Mouse (Mus musculus) liver, adult (tissue): Measurements from ENCODE around the gene Gm10061.
"Not testable (repeated sequence)": the region's sequence is repeated elsewhere in the genome, so short reads cannot be mapped to it uniquely, and the experiment has no call there.

Experiments used
- GATA4 ChIP-seq: IDR thresholded peaks from 2 replicates; pipeline ENCODE4 v1.6.1; 2014; ENCODE audit warnings: mild to moderate bottlenecking, low read length; ENCODE audit not compliant: insufficient replicate concordance

Gm10061 gene

DNA sequence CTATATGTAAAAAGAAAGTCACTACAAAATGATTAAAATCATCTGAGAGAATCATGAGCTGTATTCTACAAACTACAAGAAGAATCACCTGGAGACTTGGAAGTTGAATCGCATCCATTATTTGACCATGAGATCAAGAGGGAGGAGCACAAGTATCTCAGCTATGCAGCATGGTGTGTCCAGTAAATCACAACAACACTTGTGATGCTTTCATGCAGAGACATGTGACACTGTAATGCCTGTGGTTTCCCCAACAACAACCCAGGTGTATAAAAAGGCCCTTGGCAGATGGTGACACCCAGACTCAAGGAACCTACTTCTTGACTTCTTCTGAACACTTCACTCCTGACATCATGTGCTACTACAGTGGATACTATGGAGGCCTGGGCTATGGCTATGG lies at the start of gene Gm10061:
Gene Gm10061, plus strand, starts transcription at position 301 of the 400 bp plus-strand sequence.
- no peak for TF ChIP-seq GATA4

DNA sequence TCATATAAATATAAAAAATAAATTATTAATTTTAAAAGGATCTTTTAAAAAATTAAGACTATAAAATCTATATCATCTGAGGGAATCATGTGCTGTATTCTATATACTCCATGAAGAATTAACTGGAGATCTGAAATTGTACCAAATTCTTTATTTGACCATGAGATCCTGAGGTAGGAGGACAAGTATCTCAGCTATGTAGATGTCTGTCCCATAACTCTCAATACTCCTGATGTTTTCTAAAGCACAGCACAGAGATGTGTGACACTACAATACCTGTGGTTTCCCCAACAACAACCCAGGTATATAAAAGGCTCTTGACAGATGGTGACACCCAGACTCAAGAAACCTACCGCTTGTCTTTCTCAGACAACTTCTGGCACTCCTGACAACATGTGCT lies 10.3 kb upstream of the Gm10061 start, which contains the start of gene Gm6358:
Gene Gm6358, plus strand, starts transcription at position 301 of the 400 bp plus-strand sequence.
- no peak for TF ChIP-seq GATA4

DNA sequence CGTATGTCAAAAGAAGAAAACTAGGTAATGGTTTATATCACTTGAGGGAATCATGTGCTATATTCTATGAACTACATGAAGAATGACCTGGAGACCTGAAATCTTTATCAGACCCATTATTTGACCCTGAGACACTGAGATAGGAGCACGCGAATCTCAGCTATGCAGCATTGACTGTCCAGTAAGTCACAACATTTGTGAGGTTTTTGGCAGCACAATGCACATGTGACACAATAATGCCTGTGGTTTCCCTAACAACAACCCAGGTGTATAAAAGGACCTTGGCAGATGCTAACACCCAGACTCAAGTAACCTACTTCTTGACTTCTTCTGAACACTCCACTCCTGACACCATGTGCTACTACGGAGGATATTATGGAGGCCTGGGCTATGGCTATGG lies 6.8 kb downstream of the Gm10061 start, which contains the start of gene Gm9789:
Gene Gm9789, plus strand, starts transcription at position 301 of the 400 bp plus-strand sequence.
- TF ChIP-seq GATA4 = no peak

DNA sequence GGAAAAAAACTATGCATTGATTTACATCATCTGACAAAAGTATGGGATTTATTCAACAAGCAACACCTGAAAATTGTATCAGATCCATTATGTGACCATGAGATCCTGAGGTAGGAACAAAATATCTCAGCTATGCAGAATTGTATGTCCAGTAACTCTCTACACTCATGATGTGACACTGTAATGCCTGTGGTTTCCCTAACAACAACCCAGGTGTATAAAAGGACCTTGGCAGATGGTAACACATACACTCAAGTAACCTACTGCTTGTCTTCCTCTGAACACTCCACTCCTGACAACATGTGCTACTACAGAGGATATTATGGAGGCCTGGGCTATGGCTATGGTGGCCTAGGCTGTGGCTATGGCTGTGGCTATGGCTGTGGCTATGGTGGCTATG lies 18.3 kb downstream of the Gm10061 start, which contains the start of gene Gm7735:
Gene Gm7735, plus strand, starts transcription at position 301 of the 400 bp plus-strand sequence.
- TF ChIP-seq GATA4 = not testable (repeated sequence)

DNA sequence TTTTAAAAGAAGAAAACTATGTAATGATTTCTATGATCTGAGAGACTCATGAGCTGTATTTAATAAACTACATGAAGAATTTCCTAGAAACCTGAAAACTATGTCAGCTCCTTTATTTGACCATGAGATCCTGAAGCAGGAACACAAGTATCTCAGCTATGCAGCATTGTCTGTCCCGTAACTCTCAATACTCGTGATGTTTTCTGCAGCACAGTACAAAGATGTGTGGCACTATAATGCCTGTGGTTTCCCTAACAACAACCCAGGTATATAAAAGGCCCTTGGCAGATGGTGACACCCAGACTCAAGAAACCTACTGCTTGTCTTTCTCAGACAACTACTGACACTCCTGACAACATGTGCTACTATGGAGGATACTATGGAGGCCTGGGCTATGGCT lies 23.5 kb downstream of the Gm10061 start, which contains the start of gene 1110057P08Rik:
Gene 1110057P08Rik, plus strand, starts transcription at position 301 of the 400 bp plus-strand sequence.
- no peak for TF ChIP-seq GATA4

DNA sequence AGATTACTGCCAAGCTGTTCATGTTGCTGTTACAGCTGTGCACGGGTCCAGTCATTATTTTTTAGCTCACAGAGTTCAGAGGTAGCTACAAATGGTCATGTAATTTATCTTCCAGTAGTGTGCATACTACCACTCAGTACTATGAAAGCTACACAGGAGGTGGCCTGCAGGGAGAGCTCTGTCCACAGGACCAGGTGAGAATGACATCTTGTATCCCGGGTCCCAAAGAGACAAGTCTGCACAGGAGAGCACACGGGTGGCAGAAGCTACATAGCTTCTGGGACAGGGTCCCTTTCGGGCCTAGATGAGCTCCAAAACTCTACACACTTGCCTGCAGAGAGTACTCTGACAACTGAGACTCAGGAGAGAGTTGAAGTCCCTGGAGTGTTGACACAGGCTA lies 37.7 kb downstream of the Gm10061 start:
- no peak for TF ChIP-seq GATA4
